Mouse (Mus musculus) layer of hippocampus, postnatal 25 days (tissue): ENCODE data around the gene Unc5cl. TPM values are rescaled to one million over a fixed set of nuclear protein-coding genes. Genes with fewer than 3 reads are reported as not detected.
A peak's percentile ranks its signal among the peaks of the same experiment; 100 is the strongest.

Source experiments
- DNase-seq, 2 experiments: peaks; one replicate each; pipeline ENCODE4 v3.0.0; 2022; ENCODE audit warnings: mixed read lengths in 2 of 2, low spot score in 1 of 2; ENCODE audit errors: extremely low spot score in 1 of 2
- total RNA-seq, 2 experiments: library from RNA; stranded (reverse); gene quantifications; 2 replicates each; pipeline ENCODE4 v1.2.3; 2021

Unc5cl gene
- total RNA-seq, 2 experiments from 2014 or later, result 0.47 to 0.64 TPM

- DNase-seq, result no peak
These were observed 79.4 kb downstream of the Unc5cl start for GRCm38 (mm10) chr17:48533844-48534705.

- peak in 1 of 2 experiments; percentile 47 for DNase-seq
These were observed 83.6 kb downstream of the Unc5cl start for GRCm38 (mm10) chr17:48538328-48538727.

GRCm38 (mm10) chr17:48539326-48539725, 84.6 kb downstream of the Unc5cl start:
- DNase-seq, result no peak

- DNase-seq, result no peak
These were observed 88.0 kb downstream of the Unc5cl start for GRCm38 (mm10) chr17:48542733-48543132.

- peak; percentile 40 to 42 for DNase-seq
These were observed 88.6 kb downstream of the Unc5cl start for GRCm38 (mm10) chr17:48543301-48543765.

- DNase-seq, result no peak
These were observed 90.0 kb downstream of the Unc5cl start for GRCm38 (mm10) chr17:48544722-48545121.

GRCm38 (mm10) chr17:48545223-48545943, 90.7 kb downstream of the Unc5cl start:
- no peak for DNase-seq

GRCm38 (mm10) chr17:48546036-48546435, 91.3 kb downstream of the Unc5cl start:
- DNase-seq, result no peak

- no peak for DNase-seq
These were observed 93.0 kb downstream of the Unc5cl start for GRCm38 (mm10) chr17:48547668-48548067.

GRCm38 (mm10) chr17:48551788-48552531, 97.3 kb downstream of the Unc5cl start:
- DNase-seq, result peak in 1 of 2 experiments; percentile 28

GRCm38 (mm10) chr17:48552532-48552915, 97.8 kb downstream of the Unc5cl start:
- no peak for DNase-seq

GRCm38 (mm10) chr17:48556223-48556962, 101.7 kb downstream of the Unc5cl start:
- no peak for DNase-seq

- no peak for DNase-seq
These were observed 103.4 kb downstream of the Unc5cl start for GRCm38 (mm10) chr17:48557823-48558715.

- DNase-seq, result no peak
These were observed 110.2 kb downstream of the Unc5cl start for GRCm38 (mm10) chr17:48564931-48565330.

- DNase-seq, result no peak
These were observed 115.0 kb downstream of the Unc5cl start for GRCm38 (mm10) chr17:48569656-48570055.

- DNase-seq, result no peak
These were observed 126.5 kb downstream of the Unc5cl start for GRCm38 (mm10) chr17:48581153-48581552.

GRCm38 (mm10) chr17:48582486-48582990, 127.8 kb downstream of the Unc5cl start:
- DNase-seq, result no peak

GRCm38 (mm10) chr17:48583401-48583800, 128.7 kb downstream of the Unc5cl start:
- no peak for DNase-seq

GRCm38 (mm10) chr17:48585902-48586359, 131.2 kb downstream of the Unc5cl start:
- DNase-seq, result no peak
